Mouse (Mus musculus): ENCODE results near the gene Ssc4d. TPM values are rescaled to one million over a fixed set of nuclear protein-coding genes. Genes with fewer than 3 reads are reported as not detected.

Ssc4d gene
- total RNA-seq, 2 experiments from 2014 or later, result 0.57 to 1.1 TPM

GRCm38 (mm10) chr5:135950710-135951412, 23.5 kb downstream of the Ssc4d start:
- intact Hi-C loops (cut with DNase I), result no loop called here
- no peak for DNase-seq

GRCm38 (mm10) chr5:135946621-135947020, 27.7 kb downstream of the Ssc4d start:
- no peak for DNase-seq
- intact Hi-C loops (cut with DNase I), result no loop called here

- DNase-seq, result no peak
- intact Hi-C loops (cut with DNase I), result no loop called here
Observed at GRCm38 (mm10) chr5:135945916-135946408, 28.4 kb downstream of the Ssc4d start.

GRCm38 (mm10) chr5:135942710-135943109, 31.6 kb downstream of the Ssc4d start:
- intact Hi-C loops (cut with DNase I), result no loop called here
- DNase-seq, result no peak

- intact Hi-C loops (cut with DNase I), result no loop called here
- DNase-seq, result no peak
Observed at GRCm38 (mm10) chr5:135940587-135940986, 33.7 kb downstream of the Ssc4d start.

GRCm38 (mm10) chr5:135935641-135936190, 38.6 kb downstream of the Ssc4d start:
- intact Hi-C loops (cut with DNase I), result loop anchor here (1.0 kb wide), 1 partner anchor 31 kb away; no protein-coding TSS in a partner anchor
- DNase-seq, result no peak

GRCm38 (mm10) chr5:135935176-135935523, 39.2 kb downstream of the Ssc4d start:
- intact Hi-C loops (cut with DNase I), result loop anchor here (1.0 kb wide), 1 partner anchor 31 kb away; no protein-coding TSS in a partner anchor
- no peak for DNase-seq

GRCm38 (mm10) chr5:135934481-135935175, 39.7 kb downstream of the Ssc4d start, which contains the start of gene Ywhag:
Gene Ywhag (minus strand): TSS chr5:135934616.
- peak; percentile 95 to 98 for DNase-seq
- intact Hi-C loops (cut with DNase I), result loop anchor here (1.0 kb wide), 1 partner anchor 30 kb away; no protein-coding TSS in a partner anchor

- intact Hi-C loops (cut with DNase I), result no loop called here
- DNase-seq, result peak; percentile 46 to 54
Observed at GRCm38 (mm10) chr5:135933900-135934441, 40.4 kb downstream of the Ssc4d start.

- no peak for DNase-seq
- intact Hi-C loops (cut with DNase I), result no loop called here
Observed at GRCm38 (mm10) chr5:135933222-135933899, 41.0 kb downstream of the Ssc4d start.

GRCm38 (mm10) chr5:135932359-135932758, 42.0 kb downstream of the Ssc4d start:
- intact Hi-C loops (cut with DNase I), result no loop called here
- no peak for DNase-seq

GRCm38 (mm10) chr5:135931526-135931925, 42.8 kb downstream of the Ssc4d start:
- intact Hi-C loops (cut with DNase I), result no loop called here
- DNase-seq, result no peak

GRCm38 (mm10) chr5:135929685-135930424, 44.5 kb downstream of the Ssc4d start:
- intact Hi-C loops (cut with DNase I), result no loop called here
- DNase-seq, result no peak

- intact Hi-C loops (cut with DNase I), result no loop called here
- DNase-seq, result no peak
Observed at GRCm38 (mm10) chr5:135923901-135924300, 50.4 kb downstream of the Ssc4d start.

- DNase-seq, result no peak
- intact Hi-C loops (cut with DNase I), result no loop called here
Observed at GRCm38 (mm10) chr5:135919902-135920301, 54.4 kb downstream of the Ssc4d start.

- DNase-seq, result no peak
- intact Hi-C loops (cut with DNase I), result no loop called here
Observed at GRCm38 (mm10) chr5:135918593-135918992, 55.7 kb downstream of the Ssc4d start.

GRCm38 (mm10) chr5:135918059-135918437, 56.3 kb downstream of the Ssc4d start:
- intact Hi-C loops (cut with DNase I), result no loop called here
- DNase-seq, result no peak

GRCm38 (mm10) chr5:135917327-135918058, 56.8 kb downstream of the Ssc4d start:
- no peak for DNase-seq
- intact Hi-C loops (cut with DNase I), result no loop called here

- intact Hi-C loops (cut with DNase I), result no loop called here
- DNase-seq, result no peak
Observed at GRCm38 (mm10) chr5:135916601-135917000, 57.7 kb downstream of the Ssc4d start.

All from gastrocnemius, postnatal 36 days (tissue).